Mouse (Mus musculus): ENCODE data around the gene Mmp10. TPM values are rescaled to one million over a fixed set of nuclear protein-coding genes. Genes with fewer than 3 reads are reported as not detected.

Gene Mmp10
- polyA plus RNA-seq, 1 experiment: not detected

DNA sequence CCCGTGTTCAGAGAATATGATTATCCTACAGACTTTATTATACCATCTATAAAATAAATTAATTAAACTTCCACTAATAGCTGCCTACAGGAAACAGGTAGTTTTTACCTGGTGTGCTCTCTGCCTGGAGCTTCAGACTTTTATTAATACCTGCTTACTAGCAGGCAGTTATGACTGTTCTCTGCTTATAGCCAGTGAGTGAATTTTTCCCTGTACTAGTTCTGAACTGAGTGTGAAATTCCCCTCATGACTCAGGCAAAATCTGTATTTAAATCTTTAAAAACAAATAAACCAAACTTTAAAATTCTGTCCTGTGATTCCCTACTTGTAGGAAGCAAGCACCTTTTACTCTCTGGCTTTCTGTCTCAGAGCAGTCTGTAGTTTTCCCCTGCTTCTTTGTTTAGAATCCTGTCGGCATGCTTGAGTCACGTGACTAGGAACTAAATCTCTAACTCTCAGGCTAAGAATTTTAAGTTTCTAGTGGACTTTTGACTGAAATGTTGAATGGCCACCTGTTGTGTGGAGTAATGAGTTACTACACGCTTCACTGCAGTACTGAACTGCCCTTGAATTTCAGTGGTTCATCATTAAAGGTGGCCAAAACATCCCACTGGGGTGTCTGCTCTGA is 15.9 kb downstream of the Mmp10 start:
- TF ChIP-seq POLR2A (IDR thresholded peaks at IDR 0.05; ENCODE audit: control insufficient read depth, low read depth, low read length) (no peak), CTCF (IDR thresholded peaks at IDR 0.05; ENCODE audit: control insufficient read depth, insufficient read depth, insufficient replicate concordance, low read depth, low read length) (no peak)
- Histone ChIP-seq H3K27me3 (ENCODE audit: control insufficient read depth, insufficient read depth, low read length) (no peaks in the 10 kb centered on the region), H3K27ac (ENCODE audit: control insufficient read depth, insufficient read depth, low read depth, low read length) (no peak overlapping the region), H3K4me1 (ENCODE audit: control insufficient read depth, insufficient read depth, low read length) (no peaks in the 10 kb centered on the region), H3K4me3 (ENCODE audit: control insufficient read depth, low read depth, low read length) (no peak overlapping the region), H3K36me3 (ENCODE audit: control insufficient read depth, insufficient read depth, low read length) (no peaks in the 10 kb centered on the region)

DNA sequence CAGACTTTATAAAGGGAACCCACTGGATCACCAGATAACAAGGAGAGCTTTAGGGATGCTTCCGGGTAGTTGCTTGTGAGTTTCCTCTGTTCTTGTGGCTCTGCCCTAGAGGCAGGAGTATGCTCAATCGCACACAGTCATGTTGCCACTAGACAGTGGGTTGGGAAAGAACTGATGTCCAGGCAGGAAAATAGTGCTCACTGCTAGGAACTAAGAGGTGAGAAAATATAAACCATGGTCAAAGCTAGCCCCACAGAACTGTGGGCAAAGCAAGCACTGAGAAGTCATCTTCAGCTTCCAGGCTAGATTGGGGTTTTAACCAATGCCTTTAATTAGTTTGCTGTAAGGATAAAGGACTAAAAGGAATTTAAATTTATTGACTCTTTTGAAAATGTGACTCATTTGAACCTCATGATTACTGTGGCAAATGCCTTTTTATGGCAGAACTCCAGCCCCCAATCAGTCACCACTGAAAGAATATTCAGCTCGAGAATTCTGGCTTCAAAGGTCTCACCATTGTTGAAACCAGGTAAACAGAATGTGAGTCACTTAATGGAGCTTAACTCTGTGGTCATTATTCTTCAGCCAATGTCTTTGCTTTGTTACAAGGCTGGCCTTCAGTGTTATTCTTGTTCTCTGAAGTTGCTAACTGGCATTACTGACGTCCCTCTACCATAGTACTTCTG is 24.2 kb downstream of the Mmp10 start:
- no peak overlapping the region for H3K4me3 ChIP-seq (ENCODE audit: control insufficient read depth, low read depth, low read length)
- no peaks in the 10 kb centered on the region for H3K4me1 ChIP-seq (ENCODE audit: control insufficient read depth, insufficient read depth, low read length)
- no peaks in the 10 kb centered on the region for H3K27me3 ChIP-seq (ENCODE audit: control insufficient read depth, insufficient read depth, low read length)
- TF ChIP-seq CTCF (IDR thresholded peaks at IDR 0.05; ENCODE audit: control insufficient read depth, insufficient read depth, insufficient replicate concordance, low read depth, low read length): no peak
- TF ChIP-seq POLR2A (IDR thresholded peaks at IDR 0.05; ENCODE audit: control insufficient read depth, low read depth, low read length): no peak
- no peaks in the 10 kb centered on the region for H3K36me3 ChIP-seq (ENCODE audit: control insufficient read depth, insufficient read depth, low read length)
- H3K27ac ChIP-seq (ENCODE audit: control insufficient read depth, insufficient read depth, low read depth, low read length): no peak overlapping the region

DNA sequence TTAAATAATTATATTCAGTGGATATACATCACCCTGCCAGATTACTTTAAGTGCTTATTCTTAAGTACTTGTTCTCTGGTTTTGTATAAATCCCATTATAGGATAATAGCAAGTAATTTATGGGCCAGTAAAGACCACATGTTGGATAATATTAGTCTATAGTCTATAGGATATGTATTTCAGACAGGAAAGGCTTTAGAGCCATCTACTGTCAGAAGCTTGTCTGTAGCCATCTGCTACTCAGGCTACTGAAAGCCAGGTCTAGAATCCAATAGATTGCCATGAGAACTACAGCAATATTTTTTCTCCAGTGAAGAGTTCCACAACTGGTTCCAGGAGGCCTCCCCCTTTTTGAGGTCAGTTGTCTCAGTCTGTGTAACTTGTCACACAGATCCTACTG is 40.6 kb downstream of the Mmp10 start:
- no peak overlapping the region for H3K4me3 ChIP-seq (ENCODE audit: control insufficient read depth, low read depth, low read length)
- no peak overlapping the region for H3K27ac ChIP-seq (ENCODE audit: control insufficient read depth, insufficient read depth, low read depth, low read length)
- no peak for TF ChIP-seq POLR2A (IDR thresholded peaks at IDR 0.05; ENCODE audit: control insufficient read depth, low read depth, low read length)
- no peak for TF ChIP-seq CTCF (IDR thresholded peaks at IDR 0.05; ENCODE audit: control insufficient read depth, insufficient read depth, insufficient replicate concordance, low read depth, low read length)
- no peaks in the 10 kb centered on the region for H3K27me3 ChIP-seq (ENCODE audit: control insufficient read depth, insufficient read depth, low read length)
- H3K4me1 ChIP-seq (ENCODE audit: control insufficient read depth, insufficient read depth, low read length): no peaks in the 10 kb centered on the region
- no peaks in the 10 kb centered on the region for H3K36me3 ChIP-seq (ENCODE audit: control insufficient read depth, insufficient read depth, low read length)

DNA sequence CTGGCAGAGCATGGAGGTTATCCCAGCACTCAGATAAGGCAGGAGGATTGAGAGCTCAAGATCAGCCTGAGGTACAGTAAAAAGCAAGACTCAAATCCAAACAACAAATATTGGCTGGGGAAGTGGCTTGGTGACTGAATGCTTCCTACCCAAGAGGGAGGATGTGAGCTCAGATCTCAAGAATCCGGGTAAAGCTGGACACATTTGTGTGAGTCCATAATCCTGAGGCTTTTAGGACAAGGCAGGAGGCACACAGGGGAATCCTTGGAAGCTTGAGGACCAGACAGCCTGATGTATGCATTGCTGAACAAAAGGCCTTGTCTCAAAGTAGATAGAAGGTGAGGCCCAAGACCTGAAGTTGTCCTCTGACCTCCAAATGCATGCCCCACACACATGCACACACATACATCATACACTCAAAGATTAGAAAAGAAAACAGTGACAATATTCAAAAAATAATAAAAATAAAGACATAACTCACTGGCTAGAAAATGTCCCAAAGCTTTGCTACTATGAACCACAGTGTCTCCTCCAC is 42.8 kb downstream of the Mmp10 start:
- Histone ChIP-seq H3K27me3 (ENCODE audit: control insufficient read depth, insufficient read depth, low read length) (no peaks in the 10 kb centered on the region), H3K36me3 (ENCODE audit: control insufficient read depth, insufficient read depth, low read length) (no peaks in the 10 kb centered on the region), H3K4me1 (ENCODE audit: control insufficient read depth, insufficient read depth, low read length) (no peaks in the 10 kb centered on the region), H3K27ac (ENCODE audit: control insufficient read depth, insufficient read depth, low read depth, low read length) (no peak overlapping the region), H3K4me3 (ENCODE audit: control insufficient read depth, low read depth, low read length) (no peak overlapping the region)
- TF ChIP-seq CTCF (IDR thresholded peaks at IDR 0.05; ENCODE audit: control insufficient read depth, insufficient read depth, insufficient replicate concordance, low read depth, low read length) (no peak), POLR2A (IDR thresholded peaks at IDR 0.05; ENCODE audit: control insufficient read depth, low read depth, low read length) (no peak)

DNA sequence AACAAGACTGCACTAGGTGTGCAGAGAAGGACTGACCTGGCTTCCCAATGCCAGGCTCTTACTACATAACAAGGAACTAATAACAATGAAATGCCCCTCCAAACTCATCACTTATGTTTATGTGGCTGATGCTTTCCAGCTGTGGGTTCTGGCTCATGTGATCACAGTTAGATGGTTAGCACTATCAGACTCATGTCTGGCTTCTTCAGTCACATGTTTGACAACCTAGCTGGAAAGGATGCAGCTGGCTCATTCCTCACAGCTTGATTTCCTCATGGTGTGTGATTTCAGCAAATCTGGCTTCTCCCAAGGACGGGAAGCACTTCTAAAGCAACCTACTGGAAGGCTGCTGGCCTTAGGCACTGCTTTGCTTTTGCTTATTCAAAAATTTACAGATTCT is 43.3 kb downstream of the Mmp10 start:
- H3K36me3 ChIP-seq (ENCODE audit: control insufficient read depth, insufficient read depth, low read length): no peaks in the 10 kb centered on the region
- H3K27ac ChIP-seq (ENCODE audit: control insufficient read depth, insufficient read depth, low read depth, low read length): no peak overlapping the region
- no peaks in the 10 kb centered on the region for H3K4me1 ChIP-seq (ENCODE audit: control insufficient read depth, insufficient read depth, low read length)
- H3K4me3 ChIP-seq (ENCODE audit: control insufficient read depth, low read depth, low read length): no peak overlapping the region
- no peaks in the 10 kb centered on the region for H3K27me3 ChIP-seq (ENCODE audit: control insufficient read depth, insufficient read depth, low read length)
- TF ChIP-seq CTCF (IDR thresholded peaks at IDR 0.05; ENCODE audit: control insufficient read depth, insufficient read depth, insufficient replicate concordance, low read depth, low read length) (no peak), POLR2A (IDR thresholded peaks at IDR 0.05; ENCODE audit: control insufficient read depth, low read depth, low read length) (no peak)

DNA sequence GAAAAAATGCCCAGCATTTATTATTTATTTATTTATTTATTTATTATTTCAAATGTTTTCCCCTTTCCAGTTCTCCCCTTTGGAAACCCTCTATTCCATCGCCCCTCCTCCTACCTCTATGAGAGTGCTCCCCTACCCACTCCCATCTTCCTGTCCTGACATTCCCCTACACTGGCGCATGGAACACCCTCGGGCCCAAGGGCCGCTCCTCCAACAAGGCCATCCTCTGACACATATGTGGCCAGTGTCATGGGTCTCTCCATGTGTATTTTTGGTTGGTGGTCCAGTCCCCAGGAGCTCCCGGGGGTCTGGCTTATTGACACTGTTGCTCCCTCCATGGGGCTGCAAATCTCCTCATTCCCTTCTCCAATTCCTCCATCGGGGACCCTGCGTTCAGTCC is 43.8 kb downstream of the Mmp10 start:
- Histone ChIP-seq H3K4me3 (ENCODE audit: control insufficient read depth, low read depth, low read length) (no peak overlapping the region), H3K27ac (ENCODE audit: control insufficient read depth, insufficient read depth, low read depth, low read length) (no peak overlapping the region), H3K4me1 (ENCODE audit: control insufficient read depth, insufficient read depth, low read length) (no peaks in the 10 kb centered on the region), H3K27me3 (ENCODE audit: control insufficient read depth, insufficient read depth, low read length) (no peaks in the 10 kb centered on the region), H3K36me3 (ENCODE audit: control insufficient read depth, insufficient read depth, low read length) (no peaks in the 10 kb centered on the region)
- TF ChIP-seq POLR2A (IDR thresholded peaks at IDR 0.05; ENCODE audit: control insufficient read depth, low read depth, low read length): no peak
- TF ChIP-seq CTCF (IDR thresholded peaks at IDR 0.05; ENCODE audit: control insufficient read depth, insufficient read depth, insufficient replicate concordance, low read depth, low read length): no peak

DNA sequence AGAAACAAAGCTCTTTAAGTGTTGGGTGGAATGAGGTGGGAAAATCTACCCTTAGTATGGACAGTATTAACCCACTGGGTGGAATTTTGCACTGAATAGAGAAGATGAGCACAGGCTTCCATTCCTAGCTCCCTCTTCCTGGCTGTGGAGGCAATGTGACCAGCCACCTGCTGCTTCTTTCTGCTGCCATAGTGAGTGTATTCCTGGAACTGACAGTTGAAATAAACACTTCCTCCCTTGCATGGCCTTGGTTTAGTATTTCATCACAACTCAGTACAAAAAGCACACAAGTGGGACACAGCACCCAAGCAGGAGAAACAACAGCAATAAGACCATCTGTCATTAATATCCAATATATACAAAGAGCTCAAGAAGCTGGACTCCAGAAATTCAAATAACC is 49.8 kb downstream of the Mmp10 start:
- H3K4me3 ChIP-seq (ENCODE audit: control insufficient read depth, low read depth, low read length): no peak overlapping the region
- no peaks in the 10 kb centered on the region for H3K27me3 ChIP-seq (ENCODE audit: control insufficient read depth, insufficient read depth, low read length)

More for the DNA sequence above, 49.8 kb downstream of the Mmp10 start:
- TF ChIP-seq POLR2A (IDR thresholded peaks at IDR 0.05; ENCODE audit: control insufficient read depth, low read depth, low read length): no peak
- no peak for TF ChIP-seq CTCF (IDR thresholded peaks at IDR 0.05; ENCODE audit: control insufficient read depth, insufficient read depth, insufficient replicate concordance, low read depth, low read length)
- Histone ChIP-seq H3K36me3 (ENCODE audit: control insufficient read depth, insufficient read depth, low read length) (no peaks in the 10 kb centered on the region), H3K27ac (ENCODE audit: control insufficient read depth, insufficient read depth, low read depth, low read length) (no peak overlapping the region), H3K4me1 (ENCODE audit: control insufficient read depth, insufficient read depth, low read length) (no peaks in the 10 kb centered on the region)

Data from testis, adult 2 months (tissue).